Mouse (Mus musculus): ENCODE measurements around the gene Frem2. TPM values are rescaled to one million over a fixed set of nuclear protein-coding genes. Genes with fewer than 3 reads are reported as not detected.

Frem2 gene
- polyA plus RNA-seq, 1 experiment from 2014 or later, result 9.0 TPM

- no peak overlapping the region for H3K27ac ChIP-seq
- 46% methylated on average over 6 of the region's 6 CpGs for WGBS
- no peaks in the 10 kb centered on the region for H3K9me3 ChIP-seq (replicated peaks; ENCODE audit: low read length)
- no peaks in the 10 kb centered on the region for H3K36me3 ChIP-seq (ENCODE audit: insufficient read depth, low read length)
- H3K4me1 ChIP-seq (replicated peaks; ENCODE audit: insufficient read depth, low read length), result no peaks in the 10 kb centered on the region
- no peak for TF ChIP-seq CTCF (IDR thresholded peaks at IDR 0.05; ENCODE audit: low read depth)
- no peak overlapping the region for H3K4me3 ChIP-seq (replicated peaks; ENCODE audit: low read depth, low read length)
- no peaks in the 10 kb centered on the region for H3K27me3 ChIP-seq (ENCODE audit: insufficient read depth, low read length)
- no peak overlapping the region for H3K4me2 ChIP-seq (ENCODE audit: low read length)
- H3K9ac ChIP-seq (ENCODE audit: low read depth, low read length), result no peak overlapping the region
- ATAC-seq (replicated peaks; ENCODE audit: low FRiP score, low read depth) (0 out of 2 replicates have a peak, but pooled peaks have one; percentile 18), DNase-seq (ENCODE audit: low spot score) (no peak)
Measured at GRCm38 (mm10) chr3:53571663-53572062, 85.5 kb downstream of the Frem2 start.

GRCm38 (mm10) chr3:53564521-53564920 is 92.6 kb downstream of the Frem2 start:
- ATAC-seq (replicated peaks; ENCODE audit: low FRiP score, low read depth) (peak; percentile 79; the same call in 1 of the 2 replicates), DNase-seq (ENCODE audit: low spot score) (peak; percentile 87)
- TF ChIP-seq CTCF (IDR thresholded peaks at IDR 0.05; ENCODE audit: low read depth), result no peak
- H3K4me3 ChIP-seq (replicated peaks; ENCODE audit: low read depth, low read length), result no peak overlapping the region
- no peak overlapping the region for H3K9ac ChIP-seq (ENCODE audit: low read depth, low read length)
- H3K27me3 ChIP-seq (ENCODE audit: insufficient read depth, low read length), result no peaks in the 10 kb centered on the region
- H3K4me2 ChIP-seq (ENCODE audit: low read length), result no peak overlapping the region
- no peaks in the 10 kb centered on the region for H3K36me3 ChIP-seq (ENCODE audit: insufficient read depth, low read length)
- WGBS, result 24% methylated on average over 7 of the region's 7 CpGs
- peak overlapping the region; percentile 65 for H3K27ac ChIP-seq
- H3K9me3 ChIP-seq (replicated peaks; ENCODE audit: low read length), result no peaks in the 10 kb centered on the region
- H3K4me1 ChIP-seq (replicated peaks; ENCODE audit: insufficient read depth, low read length), result peaks cover 12% of the 10 kb centered on the region; the same call in 1 of the 2 replicates

- Histone ChIP-seq H3K4me1 (replicated peaks; ENCODE audit: insufficient read depth, low read length) (peaks cover 17% of the 10 kb centered on the region; the same call in 1 of the 2 replicates), H3K36me3 (ENCODE audit: insufficient read depth, low read length) (no peaks in the 10 kb centered on the region), H3K4me2 (ENCODE audit: low read length) (no peak overlapping the region), H3K9ac (ENCODE audit: low read depth, low read length) (no peak overlapping the region), H3K4me3 (replicated peaks; ENCODE audit: low read depth, low read length) (no peak overlapping the region), H3K27ac (peak overlapping the region; percentile 65; the same call in 1 of the 2 replicates), H3K9me3 (replicated peaks; ENCODE audit: low read length) (no peaks in the 10 kb centered on the region), H3K27me3 (ENCODE audit: insufficient read depth, low read length) (no peaks in the 10 kb centered on the region)
- 42% methylated on average over 7 of the region's 7 CpGs for WGBS
- no peak for ATAC-seq (replicated peaks; ENCODE audit: low FRiP score, low read depth)
- no peak for TF ChIP-seq CTCF (IDR thresholded peaks at IDR 0.05; ENCODE audit: low read depth)
- DNase-seq (ENCODE audit: low spot score), result no peak
Measured at GRCm38 (mm10) chr3:53563746-53564145, 93.4 kb downstream of the Frem2 start.

GRCm38 (mm10) chr3:53561813-53562212 is 95.3 kb downstream of the Frem2 start:
- DNase-seq (ENCODE audit: low spot score) (no peak), ATAC-seq (replicated peaks; ENCODE audit: low FRiP score, low read depth) (no peak)
- Histone ChIP-seq H3K4me1 (replicated peaks; ENCODE audit: insufficient read depth, low read length) (peaks cover 17% of the 10 kb centered on the region), H3K9me3 (replicated peaks; ENCODE audit: low read length) (no peaks in the 10 kb centered on the region), H3K4me3 (replicated peaks; ENCODE audit: low read depth, low read length) (no peak overlapping the region), H3K27ac (no peak overlapping the region), H3K9ac (ENCODE audit: low read depth, low read length) (no peak overlapping the region), H3K36me3 (ENCODE audit: insufficient read depth, low read length) (no peaks in the 10 kb centered on the region), H3K27me3 (ENCODE audit: insufficient read depth, low read length) (no peaks in the 10 kb centered on the region), H3K4me2 (ENCODE audit: low read length) (no peak overlapping the region)
- 84% methylated on average over 7 of the region's 7 CpGs for whole genome bisulfite sequencing
- TF ChIP-seq CTCF (IDR thresholded peaks at IDR 0.05; ENCODE audit: low read depth), result no peak

GRCm38 (mm10) chr3:53559056-53559455 is 98.1 kb downstream of the Frem2 start:
- Histone ChIP-seq H3K27me3 (ENCODE audit: insufficient read depth, low read length) (no peaks in the 10 kb centered on the region), H3K27ac (no peak overlapping the region), H3K4me1 (replicated peaks; ENCODE audit: insufficient read depth, low read length) (peaks cover 14% of the 10 kb centered on the region), H3K4me2 (ENCODE audit: low read length) (no peak overlapping the region), H3K9me3 (replicated peaks; ENCODE audit: low read length) (no peaks in the 10 kb centered on the region), H3K4me3 (replicated peaks; ENCODE audit: low read depth, low read length) (no peak overlapping the region), H3K9ac (ENCODE audit: low read depth, low read length) (no peak overlapping the region), H3K36me3 (ENCODE audit: insufficient read depth, low read length) (no peaks in the 10 kb centered on the region)
- ATAC-seq (replicated peaks; ENCODE audit: low FRiP score, low read depth) (no peak), DNase-seq (ENCODE audit: low spot score) (peak; percentile 48)
- no peak for TF ChIP-seq CTCF (IDR thresholded peaks at IDR 0.05; ENCODE audit: low read depth)
- WGBS, result 15% methylated on average over 6 of the region's 6 CpGs

- no peak for ATAC-seq (replicated peaks; ENCODE audit: low FRiP score, low read depth)
Measured at GRCm38 (mm10) chr3:53558230-53558629, 98.9 kb downstream of the Frem2 start.

More at GRCm38 (mm10) chr3:53558230-53558629, 98.9 kb downstream of the Frem2 start:
- peaks cover 9% of the 10 kb centered on the region for H3K4me1 ChIP-seq (replicated peaks; ENCODE audit: insufficient read depth, low read length)
- DNase-seq (ENCODE audit: low spot score), result no peak
- no peaks in the 10 kb centered on the region for H3K36me3 ChIP-seq (ENCODE audit: insufficient read depth, low read length)
- no peak for TF ChIP-seq CTCF (IDR thresholded peaks at IDR 0.05; ENCODE audit: low read depth)
- 70% methylated on average over 9 of the region's 9 CpGs for WGBS
- no peak overlapping the region for H3K4me2 ChIP-seq (ENCODE audit: low read length)
- no peak overlapping the region for H3K4me3 ChIP-seq (replicated peaks; ENCODE audit: low read depth, low read length)
- H3K27me3 ChIP-seq (ENCODE audit: insufficient read depth, low read length), result no peaks in the 10 kb centered on the region
- no peak overlapping the region for H3K27ac ChIP-seq
- H3K9ac ChIP-seq (ENCODE audit: low read depth, low read length), result no peak overlapping the region
- H3K9me3 ChIP-seq (replicated peaks; ENCODE audit: low read length), result no peaks in the 10 kb centered on the region
